12 mouse cellular contexts compared by ENCODE assay signal in genomic region chr13:55831722-55832160, GRCm38 (mm10). TPM values are rescaled to one million over a fixed set of nuclear protein-coding genes. Genes with fewer than 3 reads are reported as not detected.
A peak's percentile ranks its signal among the peaks of the same experiment; 100 is the strongest.
DNase-seq lines count a peak whose midpoint lies in the region; ATAC-seq and TF ChIP-seq lines count a peak whose summit lies in the region.
"Had no signal": no experiment of that assay in that cellular context is flagged by ENCODE, and none has a peak within 500 bp of the region (broad histone marks: within the 10 kb centered on the region; RNA-seq: fewer than 3 reads in every experiment).

No protein-coding gene starts in this region.

- 2% methylated on average over 25 of the region's 25 CpGs for WGBS in heart, embryonic 11.5 days (ENCODE audit: insufficient replicate concordance)
- 2% methylated on average over 25 of the region's 25 CpGs for WGBS in liver, embryonic 12.5 days (ENCODE audit: insufficient replicate concordance)
- WGBS in embryonic facial prominence, embryonic 13.5 days: 4% methylated on average over 25 of the region's 25 CpGs
- 8% methylated on average over 25 of the region's 25 CpGs for WGBS in limb, embryonic 15.5 days

- peak overlapping the region; percentile 68 for H3K4me2 ChIP-seq in heart, embryonic 11.5 days
- H3K4me2 ChIP-seq in liver, embryonic 12.5 days: peak overlapping the region; percentile 47; the same call in 1 of the 2 replicates
- H3K4me2 ChIP-seq in embryonic facial prominence, embryonic 13.5 days: peak overlapping the region; percentile 60
- H3K4me2 ChIP-seq in limb, embryonic 15.5 days: peak overlapping the region; percentile 68

- no peak overlapping the region for H3K9ac ChIP-seq in heart, embryonic 11.5 days (ENCODE audit: low read depth, low read length)
- no peak overlapping the region for H3K9ac ChIP-seq in liver, embryonic 12.5 days
- peak overlapping the region; percentile 78 for H3K9ac ChIP-seq in embryonic facial prominence, embryonic 13.5 days
- H3K9ac ChIP-seq in limb, embryonic 15.5 days: peak overlapping the region; percentile 23; the same call in 1 of the 2 replicates
- H3K9ac ChIP-seq: liver, embryonic 14.5 days had no signal

- intact Hi-C loops in heart, postnatal 25 days (cut with DNase I): loop anchor here (5.0 kb wide), 1 partner anchor 131 kb away; no protein-coding TSS in a partner anchor

- DNase-seq in heart, postnatal 25 days (ENCODE audit: low spot score): no peak
- DNase-seq in liver: no peak
- DNase-seq in layer of hippocampus, adult 2 months (ENCODE audit: low spot score in 2 of 2): no peak
- no peak for DNase-seq in ovary, postnatal 36 days (ENCODE audit: low spot score)
- DNase-seq: gastrocnemius, postnatal 25 days; right cerebral cortex, postnatal 25 days had no signal

- no peak for TF ChIP-seq CTCF in layer of hippocampus, adult 2 months (conservative IDR thresholded peaks at IDR 0.05)

- no peak for ATAC-seq in heart, embryonic 11.5 days (replicated peaks; ENCODE audit: insufficient number of reproducible peaks, low FRiP score, low TSS enrichment)
- ATAC-seq in liver, embryonic 12.5 days: no peak
- no peak for ATAC-seq in embryonic facial prominence, embryonic 13.5 days (ENCODE audit: insufficient number of reproducible peaks, insufficient read depth, low FRiP score, low TSS enrichment, low read depth)
- ATAC-seq in limb, embryonic 15.5 days (ENCODE audit: insufficient number of reproducible peaks, low FRiP score, low TSS enrichment, low read depth): no peak

- H3K36me3 ChIP-seq in heart, embryonic 11.5 days (ENCODE audit: control insufficient read depth, insufficient read depth, low read length): no peaks in the 10 kb centered on the region
- H3K36me3 ChIP-seq in liver, embryonic 12.5 days: no peaks in the 10 kb centered on the region
- H3K36me3 ChIP-seq in embryonic facial prominence, embryonic 13.5 days: no peaks in the 10 kb centered on the region
- no peaks in the 10 kb centered on the region for H3K36me3 ChIP-seq in limb, embryonic 15.5 days

- peak overlapping the region; percentile 48 for H3K4me3 ChIP-seq in heart, embryonic 11.5 days (ENCODE audit: low read depth, low read length)
- peak overlapping the region; percentile 30; the same call in 1 of the 2 replicates for H3K4me3 ChIP-seq in liver, embryonic 12.5 days
- H3K4me3 ChIP-seq in embryonic facial prominence, embryonic 13.5 days: peak overlapping the region; percentile 52
- peak overlapping the region; percentile 58 for H3K4me3 ChIP-seq in limb, embryonic 15.5 days
- H3K4me3 ChIP-seq in layer of hippocampus, adult 2 months: no peak overlapping the region

- H3K4me1 ChIP-seq in heart, embryonic 11.5 days (ENCODE audit: control insufficient read depth, insufficient read depth, low read length): peaks cover 20% of the 10 kb centered on the region
- H3K4me1 ChIP-seq in liver, embryonic 12.5 days: peaks cover 7% of the 10 kb centered on the region; the same call in 1 of the 2 replicates
- peaks cover 32% of the 10 kb centered on the region for H3K4me1 ChIP-seq in embryonic facial prominence, embryonic 13.5 days
- H3K4me1 ChIP-seq in limb, embryonic 15.5 days: peaks cover 55% of the 10 kb centered on the region

- no peaks in the 10 kb centered on the region for H3K9me3 ChIP-seq in heart, embryonic 11.5 days (replicated peaks; ENCODE audit: control insufficient read depth, low read length)
- H3K9me3 ChIP-seq in liver, embryonic 12.5 days (replicated peaks): no peaks in the 10 kb centered on the region
- no peaks in the 10 kb centered on the region for H3K9me3 ChIP-seq in embryonic facial prominence, embryonic 13.5 days
- no peaks in the 10 kb centered on the region for H3K9me3 ChIP-seq in limb, embryonic 15.5 days

- H3K27me3 ChIP-seq in heart, embryonic 11.5 days (ENCODE audit: control insufficient read depth, insufficient read depth, low read length): peaks cover 89% of the 10 kb centered on the region
- H3K27me3 ChIP-seq in liver, embryonic 12.5 days (replicated peaks): peaks cover 96% of the 10 kb centered on the region
- peaks cover 93% of the 10 kb centered on the region for H3K27me3 ChIP-seq in embryonic facial prominence, embryonic 13.5 days
- H3K27me3 ChIP-seq in limb, embryonic 15.5 days: peaks cover 91% of the 10 kb centered on the region

- H3K27ac ChIP-seq in heart, embryonic 11.5 days (ENCODE audit: low read depth, low read length): no peak overlapping the region
- no peak overlapping the region for H3K27ac ChIP-seq in liver, embryonic 12.5 days
- peak overlapping the region; percentile 86 for H3K27ac ChIP-seq in embryonic facial prominence, embryonic 13.5 days
- H3K27ac ChIP-seq in limb, embryonic 15.5 days: peak overlapping the region; percentile 76
- H3K27ac ChIP-seq in layer of hippocampus, adult 2 months: no peak overlapping the region
- H3K27ac ChIP-seq: liver, embryonic 14.5 days had no signal

RNA-seq across cellular contexts. Expression of gene Pitx1, which starts 4.3 kb away (rescaled TPM):
- 0.51 and 1.2 TPM in 2 replicates for polyA plus RNA-seq in heart, embryonic 11.5 days (2014; fragmentation: Nextera tagmentation; extraction: Ambion mirVana)
- total RNA-seq in heart, postnatal 25 days (2021): not detected
- polyA plus RNA-seq in liver, embryonic 12.5 days (2016; fragmentation: Nextera tagmentation; extraction: Ambion mirVana): 0.69 and 0.88 TPM in 2 replicates
- 27.7 and 62.7 TPM in 2 replicates for polyA plus RNA-seq in embryonic facial prominence, embryonic 13.5 days (2015; fragmentation: Nextera tagmentation; extraction: Ambion mirVana)
- polyA plus RNA-seq in limb, embryonic 15.5 days (2015; fragmentation: Nextera tagmentation; extraction: Ambion mirVana): 22.6 and 37.5 TPM in 2 replicates
- not detected for total RNA-seq in layer of hippocampus, adult 2 months (2021)
- total RNA-seq: common myeloid progenitor, adult 5-6 weeks had no signal

RNA-seq across cellular contexts. Expression of gene Catsper3, which starts 47.4 kb away (rescaled TPM):
- polyA plus RNA-seq in heart, embryonic 11.5 days (2014; fragmentation: Nextera tagmentation; extraction: Ambion mirVana): 0.11 and 0.23 TPM in 2 replicates
- total RNA-seq in heart, postnatal 25 days (2021): not detected
- 0.13 TPM in 1 of 2 replicates, not detected in the other for polyA plus RNA-seq in liver, embryonic 12.5 days (2016; fragmentation: Nextera tagmentation; extraction: Ambion mirVana)
- not detected in 2 replicates for polyA plus RNA-seq in embryonic facial prominence, embryonic 13.5 days (2015; fragmentation: Nextera tagmentation; extraction: Ambion mirVana)
- 0.22 TPM in 1 of 2 replicates, not detected in the other for polyA plus RNA-seq in limb, embryonic 15.5 days (2015; fragmentation: Nextera tagmentation; extraction: Ambion mirVana)
- under 1 TPM in 1 of 2 experiments, not detected in 1; 0.27 TPM for total RNA-seq in layer of hippocampus, adult 2 months (2021)
- total RNA-seq: common myeloid progenitor, adult 5-6 weeks; gastrocnemius, postnatal 25 days had no signal

Comparison
In these comparisons a context has a peak if more than half of its experiments do, and no peak if none do; other contexts are left out.
1. H3K27ac ChIP-seq: peak in embryonic facial prominence, embryonic 13.5 days (single experiment) and limb, embryonic 15.5 days (single experiment); none in heart, embryonic 11.5 days (single experiment), liver, embryonic 12.5 days (single experiment) and layer of hippocampus, adult 2 months (single experiment).
2. H3K9ac ChIP-seq: peak in embryonic facial prominence, embryonic 13.5 days (single experiment) and limb, embryonic 15.5 days (single experiment); none in heart, embryonic 11.5 days (single experiment) and liver, embryonic 12.5 days (single experiment).
3. RNA of gene Pitx1, which starts 4.3 kb away (polyA plus RNA-seq): 27.7 to 62.7 TPM in embryonic facial prominence, embryonic 13.5 days and 22.6 to 37.5 TPM in limb, embryonic 15.5 days; 0.51 to 1.2 TPM in heart, embryonic 11.5 days and 0.69 to 0.88 TPM in liver, embryonic 12.5 days; every median in the first group is over 10 times any median in the second.
4. Peak in every context shown above with its lines, with median percentiles within 50 percentile points of each other: H3K4me2 ChIP-seq.